Mouse (Mus musculus) midbrain, embryonic 10.5 days (tissue): ENCODE measurements around the gene Ypel3. TPM values are rescaled to one million over a fixed set of nuclear protein-coding genes. Genes with fewer than 3 reads are reported as not detected.
A peak's percentile ranks its signal among the peaks of the same experiment; 100 is the strongest.

Experiments
- DNase-seq: peaks from one replicate; pipeline ENCODE4 v3.0.0-alpha.2; 2017; ENCODE audit warnings: low spot score
- H3K27ac ChIP-seq: fragments of 300-500 bp; sonication (generic); replicated peaks from 2 replicates; pipeline ENCODE4 v1.5.1; 2016; ENCODE audit warnings: mild to moderate bottlenecking
- H3K27me3 ChIP-seq: fragments of 300-500 bp; sonication (generic); 2 replicates; pipeline ENCODE4 v1.6.1; 2016; ENCODE audit warnings: low read depth, mild to moderate bottlenecking; ENCODE audit not compliant: poor library complexity, severe bottlenecking
- H3K36me3 ChIP-seq: fragments of 300-500 bp; sonication (generic); 2 replicates; pipeline ENCODE4 v1.6.1; 2016; ENCODE audit warnings: mild to moderate bottlenecking, moderate library complexity
- H3K4me1 ChIP-seq: fragments of 300-500 bp; sonication (generic); 2 replicates; pipeline ENCODE4 v1.6.1; 2016
- H3K4me3 ChIP-seq: fragments of 300-500 bp; sonication (generic); 2 replicates; pipeline ENCODE4 v1.5.1; 2016; ENCODE audit warnings: mild to moderate bottlenecking, moderate library complexity
- H3K9me3 ChIP-seq: fragments of 300-500 bp; sonication (generic); replicated peaks from 2 replicates; pipeline ENCODE4 v1.6.1; 2016; ENCODE audit warnings: mild to moderate bottlenecking
- WGBS: fragments of 180-500 bp; shearing (Covaris S2); methylation state at CpG from one replicate; pipeline ENCODE4 v1.1.7; 2016; 5-methylcytosine and 5-hydroxymethylcytosine counted together
- polyA plus RNA-seq: library from polyadenylated mRNA; unstranded; fragments of >200 nt; fragmentation: Nextera tagmentation; extraction: Ambion mirVana; gene quantifications from 2 replicates; pipeline ENCODE4 v1.2.1, GENCODE M21; 2016

The Ypel3 gene
- polyA plus RNA-seq, 1 experiment from 2014 or later, result 41.0 TPM

GRCm38 (mm10) chr7:126798127-126799049 lies 21.6 kb downstream of the Ypel3 start:
- H3K27me3 ChIP-seq, result no peaks in the 10 kb centered on the region
- peak overlapping the region; percentile 96 for H3K4me3 ChIP-seq
- no peaks in the 10 kb centered on the region for H3K9me3 ChIP-seq
- no peak for DNase-seq
- peak overlapping the region; percentile 97 for H3K27ac ChIP-seq
- peaks cover 71% of the 10 kb centered on the region for H3K36me3 ChIP-seq
- WGBS, result under 1% methylated on average over 40 of the region's 40 CpGs
- H3K4me1 ChIP-seq, result peaks cover 52% of the 10 kb centered on the region

- peak; percentile 97 for DNase-seq
- no peaks in the 10 kb centered on the region for H3K9me3 ChIP-seq
- peaks cover 73% of the 10 kb centered on the region for H3K36me3 ChIP-seq
- peak overlapping the region; percentile 96 for H3K4me3 ChIP-seq
- H3K27me3 ChIP-seq, result no peaks in the 10 kb centered on the region
- under 1% methylated on average over 32 of the region's 36 CpGs for WGBS
- peaks cover 50% of the 10 kb centered on the region for H3K4me1 ChIP-seq
- H3K27ac ChIP-seq, result peak overlapping the region; percentile 97
Observed at GRCm38 (mm10) chr7:126799050-126799467, 22.3 kb downstream of the Ypel3 start.

- Histone ChIP-seq H3K9me3 (no peaks in the 10 kb centered on the region), H3K27me3 (no peaks in the 10 kb centered on the region), H3K4me3 (peak overlapping the region; percentile 96), H3K36me3 (peaks cover 73% of the 10 kb centered on the region), H3K27ac (peak overlapping the region; percentile 97), H3K4me1 (peaks cover 50% of the 10 kb centered on the region)
- no peak for DNase-seq
- WGBS, result under 1% methylated on average over 38 of the region's 38 CpGs
Observed at GRCm38 (mm10) chr7:126799468-126800268, 22.9 kb downstream of the Ypel3 start.

- Histone ChIP-seq H3K4me3 (peak overlapping the region; percentile 96), H3K9me3 (no peaks in the 10 kb centered on the region), H3K27me3 (no peaks in the 10 kb centered on the region), H3K4me1 (peaks cover 47% of the 10 kb centered on the region), H3K27ac (peak overlapping the region; percentile 97), H3K36me3 (peaks cover 72% of the 10 kb centered on the region)
- DNase-seq, result no peak
- 44% methylated on average over 5 of the region's 5 CpGs for WGBS
Observed at GRCm38 (mm10) chr7:126800269-126801056, 23.7 kb downstream of the Ypel3 start.

GRCm38 (mm10) chr7:126801057-126801422 lies 24.3 kb downstream of the Ypel3 start:
- Histone ChIP-seq H3K27me3 (no peaks in the 10 kb centered on the region), H3K4me1 (peaks cover 42% of the 10 kb centered on the region), H3K9me3 (no peaks in the 10 kb centered on the region), H3K4me3 (no peak overlapping the region), H3K27ac (peak overlapping the region; percentile 97), H3K36me3 (peaks cover 72% of the 10 kb centered on the region)
- WGBS, result 95% methylated on average over 16 of the region's 16 CpGs
- DNase-seq, result no peak

- no peaks in the 10 kb centered on the region for H3K27me3 ChIP-seq
- H3K36me3 ChIP-seq, result peaks cover 72% of the 10 kb centered on the region
- no peak overlapping the region for H3K27ac ChIP-seq
- H3K4me3 ChIP-seq, result no peak overlapping the region
- peaks cover 33% of the 10 kb centered on the region for H3K4me1 ChIP-seq
- H3K9me3 ChIP-seq, result no peaks in the 10 kb centered on the region
- WGBS, result 89% methylated on average over 11 of the region's 11 CpGs
- DNase-seq, result no peak
Observed at GRCm38 (mm10) chr7:126802134-126802889, 25.6 kb downstream of the Ypel3 start.

GRCm38 (mm10) chr7:126803181-126803580 lies 26.4 kb downstream of the Ypel3 start:
- Histone ChIP-seq H3K27ac (no peak overlapping the region), H3K27me3 (no peaks in the 10 kb centered on the region), H3K4me3 (no peak overlapping the region), H3K36me3 (peaks cover 70% of the 10 kb centered on the region), H3K4me1 (peaks cover 33% of the 10 kb centered on the region), H3K9me3 (no peaks in the 10 kb centered on the region)
- no peak for DNase-seq
- 93% methylated on average over 6 of the region's 6 CpGs for WGBS

GRCm38 (mm10) chr7:126803751-126804150 lies 27.0 kb downstream of the Ypel3 start:
- Histone ChIP-seq H3K27me3 (no peaks in the 10 kb centered on the region), H3K4me1 (peaks cover 36% of the 10 kb centered on the region), H3K27ac (no peak overlapping the region), H3K9me3 (no peaks in the 10 kb centered on the region), H3K36me3 (peaks cover 70% of the 10 kb centered on the region), H3K4me3 (no peak overlapping the region)
- DNase-seq, result no peak

- no peak overlapping the region for H3K27ac ChIP-seq
- peaks cover 29% of the 10 kb centered on the region for H3K4me1 ChIP-seq
- H3K27me3 ChIP-seq, result no peaks in the 10 kb centered on the region
- no peak for DNase-seq
- peaks cover 56% of the 10 kb centered on the region for H3K36me3 ChIP-seq
- WGBS, result 92% methylated on average over 6 of the region's 6 CpGs
- peak overlapping the region; percentile 71; the same call in 1 of the 2 replicates for H3K4me3 ChIP-seq
- H3K9me3 ChIP-seq, result no peaks in the 10 kb centered on the region
Observed at GRCm38 (mm10) chr7:126806956-126807355, 30.2 kb downstream of the Ypel3 start.

- WGBS, result 85% methylated on average over 4 of the region's 4 CpGs
- Histone ChIP-seq H3K27ac (peak overlapping the region; percentile 94), H3K36me3 (peaks cover 52% of the 10 kb centered on the region), H3K4me1 (peaks cover 29% of the 10 kb centered on the region), H3K9me3 (no peaks in the 10 kb centered on the region), H3K4me3 (peak overlapping the region; percentile 71), H3K27me3 (no peaks in the 10 kb centered on the region)
- no peak for DNase-seq
Observed at GRCm38 (mm10) chr7:126807405-126807804, 30.6 kb downstream of the Ypel3 start.

GRCm38 (mm10) chr7:126808703-126809455 lies 32.1 kb downstream of the Ypel3 start:
- DNase-seq, result peak; percentile 91

More at GRCm38 (mm10) chr7:126808703-126809455, 32.1 kb downstream of the Ypel3 start:
- Histone ChIP-seq H3K36me3 (peaks cover 37% of the 10 kb centered on the region), H3K9me3 (no peaks in the 10 kb centered on the region), H3K4me1 (peaks cover 30% of the 10 kb centered on the region), H3K4me3 (peak overlapping the region; percentile 71), H3K27me3 (no peaks in the 10 kb centered on the region), H3K27ac (peak overlapping the region; percentile 94)
- under 1% methylated on average over 43 of the region's 43 CpGs for WGBS
